ENCODE assay signal across 22 mouse cellular contexts in genomic region chr14:19993570-19993883, GRCm38 (mm10). TPM values are rescaled to one million over a fixed set of nuclear protein-coding genes. Genes with fewer than 3 reads are reported as not detected.
A peak's percentile ranks its signal among the peaks of the same experiment; 100 is the strongest.
DNase-seq lines count a peak whose midpoint lies in the region; ATAC-seq lines count a peak whose summit lies in the region.
"Had no signal": no experiment of that assay in that cellular context is flagged by ENCODE, and none has a peak within 500 bp of the region (broad histone marks: within the 10 kb centered on the region; RNA-seq: fewer than 3 reads in every experiment).

No protein-coding gene starts in this region.

- peak; percentile 36 for DNase-seq in heart, adult 11 months
- no peak for DNase-seq in heart, adult 9 months (ENCODE audit: low spot score in 2 of 2)
- peak; percentile 43 for DNase-seq in CD4-positive, CD25-positive, alpha-beta regulatory T cell, adult 2 months (ENCODE audit: low read depth, low spot score)
- DNase-seq in splenic B cell, adult 2 months (ENCODE audit: low read depth, low spot score) = peak; percentile 24
- DNase-seq in layer of hippocampus, postnatal 25 days (ENCODE audit: extremely low spot score in 1 of 2, low spot score in 1 of 2) = no peak
- no peak for DNase-seq in lung, adult 18-20 months
- DNase-seq: adrenal gland, adult 2 months; adrenal gland, postnatal 25 days; cerebellum, adult 18-20 months; cerebellum, adult 9-11 months; cerebellum, postnatal 36 days; gastrocnemius, postnatal 14 days; heart, postnatal 10 days; heart, postnatal 4 days had no signal

- H3K27me3 ChIP-seq in splenic B cell, adult 2 months (ENCODE audit: control insufficient read depth, insufficient read depth, low read length, poor library complexity, severe bottlenecking) = no peaks in the 10 kb centered on the region
- H3K27me3 ChIP-seq: embryonic facial prominence, embryonic 13.5 days; forebrain, embryonic 12.5 days; hindbrain, embryonic 12.5 days had no signal

- H3K36me3 ChIP-seq in splenic B cell, adult 2 months (ENCODE audit: control insufficient read depth, insufficient read depth, low read length, poor library complexity, severe bottlenecking) = no peaks in the 10 kb centered on the region
- H3K36me3 ChIP-seq: embryonic facial prominence, embryonic 13.5 days; forebrain, embryonic 12.5 days; heart, embryonic 10.5 days; hindbrain, embryonic 12.5 days had no signal

- peak; percentile 32 for ATAC-seq in activated CD4-positive, CD25-positive, alpha-beta regulatory T cell, adult 4 months
- ATAC-seq: forebrain, embryonic 16.5 days; hindbrain, embryonic 16.5 days; Patski had no signal

RNA-seq across cellular contexts. Expression of gene Gng2, which starts 16.1 kb away (rescaled TPM):
- polyA plus RNA-seq in activated CD4-positive, CD25-positive, alpha-beta regulatory T cell, adult 4 months (2017; shearing (Covaris generic)) = 10 to 100 TPM; 66.2 to 77.1 TPM
- 100 to 1,000 TPM; 311 to 324 TPM for total RNA-seq in layer of hippocampus, postnatal 25 days (2021)

Comparison
In these comparisons a context has a peak if more than half of its experiments do, and no peak if none do; other contexts are left out.
1. DNase-seq: peak in heart, adult 11 months (single experiment), CD4-positive, CD25-positive, alpha-beta regulatory T cell, adult 2 months (single experiment) and splenic B cell, adult 2 months (single experiment); none in heart, adult 9 months (0 of 2), layer of hippocampus, postnatal 25 days (0 of 2) and lung, adult 18-20 months (0 of 2).